Mouse (Mus musculus) ES-E14 (cell line): ENCODE results near the gene Fam227b. TPM values are rescaled to one million over a fixed set of nuclear protein-coding genes. Genes with fewer than 3 reads are reported as not detected.
A peak's percentile ranks its signal among the peaks of the same experiment; 100 is the strongest.

ENCODE experiments used
- DNase-seq: peaks from one replicate; pipeline ENCODE4 v3.0.0-alpha.2; 2013; ENCODE audit warnings: low read depth, low spot score
- H3K27ac ChIP-seq: 2 replicates; pipeline ENCODE4 v1.5.1; 2012; ENCODE audit warnings: low read depth, mild to moderate bottlenecking, low read length, moderate library complexity, mixed read lengths; ENCODE audit not compliant: poor library complexity, insufficient read depth, severe bottlenecking
- H3K36me3 ChIP-seq: 2 replicates; pipeline ENCODE4 v1.6.1; 2012; ENCODE audit warnings: mild to moderate bottlenecking, low read length, moderate library complexity, mixed read lengths; ENCODE audit not compliant: control insufficient read depth, poor library complexity, insufficient read depth, severe bottlenecking
- H3K4me1 ChIP-seq, 2 experiments: fragments of 150-350 bp in 1 of 2; sonication (generic) in 1 of 2; 2 replicates each; pipeline ENCODE4 v1.6.1; 2012; ENCODE audit warnings: low read length in 2 of 2, mild to moderate bottlenecking in 1 of 2, mixed read lengths in 1 of 2; ENCODE audit not compliant: control insufficient read depth in 2 of 2, insufficient read depth in 2 of 2, poor library complexity in 1 of 2
- H3K4me3 ChIP-seq, 2 experiments: fragments of 150-350 bp in 1 of 2; sonication (generic) in 1 of 2; 2 replicates each; pipeline ENCODE4 v1.5.1; 2012; ENCODE audit warnings: low read length in 2 of 2, low read depth in 1 of 2, mild to moderate bottlenecking in 1 of 2, mixed read lengths in 1 of 2; ENCODE audit not compliant: insufficient read depth in 1 of 2, poor library complexity in 1 of 2, severe bottlenecking in 1 of 2
- H3K9ac ChIP-seq: 2 replicates; pipeline ENCODE4 v1.6.1; 2012; ENCODE audit warnings: low read depth, mild to moderate bottlenecking, low read length, mixed read lengths; ENCODE audit not compliant: poor library complexity, insufficient read depth, severe bottlenecking
- H3K9me3 ChIP-seq: fragments of 150-350 bp; sonication (generic); 2 replicates; pipeline ENCODE4 v1.6.1; 2012; ENCODE audit warnings: low read depth, mild to moderate bottlenecking, low read length; ENCODE audit not compliant: control insufficient read depth, insufficient read depth
- CHD2 ChIP-seq: IDR thresholded peaks from 2 replicates; pipeline ENCODE4 v1.6.1; 2014; ENCODE audit warnings: mild to moderate bottlenecking, low read depth, low read length, inconsistent platforms
- HCFC1 ChIP-seq: IDR thresholded peaks from 2 replicates; pipeline ENCODE4 v1.6.1; 2012; ENCODE audit warnings: low read length, inconsistent platforms, borderline replicate concordance; ENCODE audit not compliant: insufficient read depth
- MAFK ChIP-seq: IDR thresholded peaks from 2 replicates; pipeline ENCODE4 v1.6.1; 2014; ENCODE audit warnings: mild to moderate bottlenecking, low read depth, low read length, inconsistent platforms; ENCODE audit not compliant: insufficient read depth
- ZC3H11A ChIP-seq: IDR thresholded peaks from 2 replicates; pipeline ENCODE4 v1.6.1; 2012; ENCODE audit warnings: low read depth, mild to moderate bottlenecking, inconsistent platforms, low read length, borderline replicate concordance
- ZNF384 ChIP-seq: IDR thresholded peaks from 2 replicates; pipeline ENCODE4 v1.6.1; 2012; ENCODE audit warnings: low read depth, low read length, inconsistent platforms
- in situ Hi-C, 2 experiments: fragments of 600-800 bp; cut with MboI; formaldehyde crosslinking; loops; one replicate each; pipeline ENCODE4 v1.15.1; 2025; ENCODE audit warnings: low sequenced_read_pairs in 2 of 2, inconsistent platforms in 1 of 2; ENCODE audit not compliant: unreplicated experiment in 2 of 2
- total RNA-seq: library from RNA; depleted of rRNA; stranded (reverse); fragments of 300-350 nt; gene quantifications from 2 replicates; pipeline ENCODE4 v1.2.3, GENCODE M21; 2012

The Fam227b gene
- total RNA-seq, 1 experiment = not detected

GRCm38 (mm10) chr2:126034379-126035005, 117.3 kb downstream of the Fam227b start, which contains the start of gene Fgf7:
Gene Fgf7 (plus strand): TSS chr2:126034658.
- H3K36me3 ChIP-seq = no peaks in the 10 kb centered on the region
- no peak within 1 kb of the TSS for H3K4me3 ChIP-seq
- in situ Hi-C loops = no loop called here
- no peak for TF ChIP-seq CHD2
- TF ChIP-seq HCFC1 = no peak
- no peaks in the 10 kb centered on the region for H3K4me1 ChIP-seq
- no peak for DNase-seq
- H3K27ac ChIP-seq = no peak within 1 kb of the TSS
- no peak within 1 kb of the TSS for H3K9ac ChIP-seq
- H3K9me3 ChIP-seq = no peaks in the 10 kb centered on the region

- no peaks in the 10 kb centered on the region for H3K36me3 ChIP-seq
- no peak overlapping the region for H3K4me3 ChIP-seq
- H3K4me1 ChIP-seq = no peaks in the 10 kb centered on the region
- in situ Hi-C loops = no loop called here
- no peak overlapping the region for H3K9ac ChIP-seq
- TF ChIP-seq HCFC1 (no peak), ZC3H11A (0 out of 2 replicates have a peak, but pooled peaks have one; percentile 13)
- H3K27ac ChIP-seq = no peak overlapping the region
- H3K9me3 ChIP-seq = no peaks in the 10 kb centered on the region
- no peak for DNase-seq
Observed at GRCm38 (mm10) chr2:126033114-126033972, 118.5 kb downstream of the Fam227b start.

- TF ChIP-seq ZC3H11A = no peak
- no peak for TF ChIP-seq CHD2
- no peak for TF ChIP-seq HCFC1
- no peak for TF ChIP-seq ZNF384
- TF ChIP-seq MAFK = no peak
- H3K4me3 ChIP-seq = no peak overlapping the region
- no peak overlapping the region for H3K9ac ChIP-seq
- H3K9me3 ChIP-seq = no peaks in the 10 kb centered on the region
- H3K36me3 ChIP-seq = no peaks in the 10 kb centered on the region
- DNase-seq = no peak
- in situ Hi-C loops = no loop called here
- H3K27ac ChIP-seq = no peak overlapping the region
- H3K4me1 ChIP-seq = no peaks in the 10 kb centered on the region
Observed at GRCm38 (mm10) chr2:126031186-126031900, 120.5 kb downstream of the Fam227b start.

DNA sequence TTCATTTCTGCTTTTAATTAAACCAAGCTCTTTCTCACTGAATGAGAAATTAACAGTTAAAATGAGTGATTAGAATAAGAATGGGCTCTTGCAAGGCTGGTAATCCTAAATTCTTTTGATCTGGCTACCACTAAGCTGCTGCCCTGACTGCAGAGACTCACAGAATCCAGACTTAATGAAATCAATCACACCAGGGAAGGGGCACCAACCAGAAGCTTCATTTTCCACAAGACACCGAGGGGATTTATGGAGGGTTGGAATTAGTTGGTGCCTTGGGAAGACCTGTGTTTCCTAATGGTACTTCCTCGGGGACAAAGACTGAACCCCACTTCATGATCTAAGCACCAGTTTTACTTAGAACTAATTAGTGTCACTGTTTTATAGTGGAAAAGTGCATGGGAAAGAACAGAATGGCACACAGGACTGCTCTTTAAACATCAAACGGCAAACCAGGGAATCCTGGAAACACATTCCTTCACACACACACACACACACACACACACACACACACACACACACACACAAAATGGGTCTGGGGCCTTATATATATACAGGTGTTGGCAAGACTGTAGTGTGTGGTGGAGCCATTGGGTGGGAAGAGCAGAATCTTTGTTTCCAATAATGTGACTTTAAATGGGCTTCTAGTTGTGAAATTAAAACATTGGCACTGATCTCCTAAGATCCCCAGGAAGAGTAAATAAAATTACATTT, 135.9 kb downstream of the Fam227b start:
- no peak for DNase-seq
- Histone ChIP-seq H3K9me3 (no peaks in the 10 kb centered on the region), H3K4me1 (no peaks in the 10 kb centered on the region), H3K9ac (no peak overlapping the region), H3K27ac (no peak overlapping the region), H3K36me3 (no peaks in the 10 kb centered on the region), H3K4me3 (no peak overlapping the region)
- TF ChIP-seq ZC3H11A = no peak
- TF ChIP-seq HCFC1 = no peak
- TF ChIP-seq ZNF384 = no peak
- TF ChIP-seq CHD2 = no peak
- no peak for TF ChIP-seq MAFK
- in situ Hi-C loops = no loop called here
